8 mouse cellular contexts compared by ENCODE assay signal in genomic region chr5:115428831-115429358, GRCm38 (mm10). TPM values are rescaled to one million over a fixed set of nuclear protein-coding genes. Genes with fewer than 3 reads are reported as not detected.
DNase-seq lines count a peak whose midpoint lies in the region; ATAC-seq and TF ChIP-seq lines count a peak whose summit lies in the region.

No protein-coding gene starts in this region.

- peak overlapping the region; percentile 90 for H3K4me3 ChIP-seq in lung, embryonic 16.5 days (ENCODE audit: low read length)
- H3K4me3 ChIP-seq in forebrain, embryonic 12.5 days (replicated peaks): peak overlapping the region; percentile 100
- H3K4me3 ChIP-seq in limb, embryonic 13.5 days: peak overlapping the region; percentile 96
- peak overlapping the region; percentile 64 for H3K4me3 ChIP-seq in small intestine, adult 2 months (ENCODE audit: low read depth, low read length)

- TF ChIP-seq CTCF in small intestine, adult 2 months (IDR thresholded peaks at IDR 0.05; ENCODE audit: extremely low read depth, insufficient read length, insufficient replicate concordance, low read depth, low read length): no peak

- no peak overlapping the region for H3K27ac ChIP-seq in lung, embryonic 16.5 days (ENCODE audit: low read length)
- H3K27ac ChIP-seq in forebrain, embryonic 12.5 days: peak overlapping the region; percentile 100
- no peak overlapping the region; the same call in 1 of the 2 replicates for H3K27ac ChIP-seq in limb, embryonic 13.5 days
- no peak overlapping the region for H3K27ac ChIP-seq in small intestine, adult 2 months (ENCODE audit: insufficient read depth, low read depth, low read length)

- no peak for TF ChIP-seq POLR2A in small intestine, adult 2 months (IDR thresholded peaks at IDR 0.05; ENCODE audit: low read depth, low read length)

- H3K9me3 ChIP-seq in lung, embryonic 16.5 days (ENCODE audit: control insufficient read depth, low read length): no peaks in the 10 kb centered on the region
- no peaks in the 10 kb centered on the region for H3K9me3 ChIP-seq in forebrain, embryonic 12.5 days
- H3K9me3 ChIP-seq in limb, embryonic 13.5 days: no peaks in the 10 kb centered on the region

- H3K9ac ChIP-seq in lung, embryonic 16.5 days (ENCODE audit: low read length): peak overlapping the region; percentile 90
- peak overlapping the region; percentile 100 for H3K9ac ChIP-seq in forebrain, embryonic 12.5 days
- peak overlapping the region; percentile 98 for H3K9ac ChIP-seq in limb, embryonic 13.5 days

- peaks cover 15% of the 10 kb centered on the region; the same call in 1 of the 2 replicates for H3K4me1 ChIP-seq in lung, embryonic 16.5 days (replicated peaks; ENCODE audit: control insufficient read depth, insufficient read depth, low read length)
- peaks cover 42% of the 10 kb centered on the region for H3K4me1 ChIP-seq in forebrain, embryonic 12.5 days
- H3K4me1 ChIP-seq in limb, embryonic 13.5 days: peaks cover 44% of the 10 kb centered on the region
- H3K4me1 ChIP-seq in small intestine, adult 2 months (ENCODE audit: control insufficient read depth, insufficient read depth, insufficient read length, low read length): peaks cover 8% of the 10 kb centered on the region

- no peak for DNase-seq in lung, postnatal 14 days
- no peak for DNase-seq in cerebellum, postnatal 4 days (ENCODE audit: low spot score in 2 of 2)
- no peak for DNase-seq in cerebellum, postnatal 36 days
- no peak for DNase-seq in thymus, postnatal 14 days

- H3K27me3 ChIP-seq in lung, embryonic 16.5 days (ENCODE audit: control insufficient read depth, insufficient read depth, low read depth, low read length): peaks cover 17% of the 10 kb centered on the region
- no peaks in the 10 kb centered on the region for H3K27me3 ChIP-seq in forebrain, embryonic 12.5 days
- no peaks in the 10 kb centered on the region; the same call in 1 of the 2 replicates for H3K27me3 ChIP-seq in limb, embryonic 13.5 days
- H3K27me3 ChIP-seq in small intestine, adult 2 months (ENCODE audit: control insufficient read depth, insufficient read depth, low read length): peaks cover 27% of the 10 kb centered on the region

- peak overlapping the region; percentile 99 for H3K4me2 ChIP-seq in lung, embryonic 16.5 days (ENCODE audit: low read depth, low read length)
- H3K4me2 ChIP-seq in forebrain, embryonic 12.5 days: peak overlapping the region; percentile 98
- peak overlapping the region; percentile 96 for H3K4me2 ChIP-seq in limb, embryonic 13.5 days (replicated peaks)

- WGBS in lung, embryonic 16.5 days: 2% methylated on average over 20 of the region's 20 CpGs
- under 1% methylated on average over 20 of the region's 20 CpGs for WGBS in forebrain, embryonic 12.5 days
- 2% methylated on average over 20 of the region's 20 CpGs for WGBS in limb, embryonic 13.5 days
- WGBS in small intestine, adult 2 months: 14% methylated on average over 20 of the region's 20 CpGs

- ATAC-seq in lung, embryonic 16.5 days (ENCODE audit: low read depth): no peak
- ATAC-seq in forebrain, embryonic 12.5 days (ENCODE audit: low FRiP score): no peak
- peak; percentile 3; the same call in 1 of the 2 replicates for ATAC-seq in limb, embryonic 13.5 days (ENCODE audit: low FRiP score, low read depth)

- H3K36me3 ChIP-seq in lung, embryonic 16.5 days (ENCODE audit: control insufficient read depth, insufficient read depth, low read length): 0 out of 2 replicates have a peak, but pooled peaks cover 2% of the 10 kb centered on the region
- peaks cover 24% of the 10 kb centered on the region for H3K36me3 ChIP-seq in forebrain, embryonic 12.5 days (replicated peaks)
- H3K36me3 ChIP-seq in limb, embryonic 13.5 days: peaks cover 11% of the 10 kb centered on the region
- no peaks in the 10 kb centered on the region for H3K36me3 ChIP-seq in small intestine, adult 2 months (ENCODE audit: control insufficient read depth, insufficient read depth, low read length)

RNA-seq across cellular contexts. Expression of gene Msi1, which starts 0.5 kb away (rescaled TPM):
- polyA plus RNA-seq in lung, embryonic 16.5 days (2015; fragmentation: Nextera tagmentation; extraction: Ambion mirVana): 3.9 and 6.0 TPM in 2 replicates
- polyA plus RNA-seq in forebrain, embryonic 12.5 days (2016; fragmentation: Nextera tagmentation; extraction: Ambion mirVana): 161 and 182 TPM in 2 replicates
- polyA plus RNA-seq in limb, embryonic 13.5 days (2015; fragmentation: Nextera tagmentation; extraction: Ambion mirVana): 18.2 and 18.4 TPM in 2 replicates
- polyA plus RNA-seq in small intestine, adult 2 months (2012; rRNA removed): 4.6 and 9.0 TPM in 2 replicates

RNA-seq across cellular contexts. Expression of gene Pla2g1b, which starts 37.2 kb away (rescaled TPM):
- 9.7 and 9.8 TPM in 2 replicates for polyA plus RNA-seq in lung, embryonic 16.5 days (2015; fragmentation: Nextera tagmentation; extraction: Ambion mirVana)
- not detected in 2 replicates for polyA plus RNA-seq in forebrain, embryonic 12.5 days (2016; fragmentation: Nextera tagmentation; extraction: Ambion mirVana)
- polyA plus RNA-seq in limb, embryonic 13.5 days (2015; fragmentation: Nextera tagmentation; extraction: Ambion mirVana): not detected in 2 replicates
- polyA plus RNA-seq in small intestine, adult 2 months (2012; rRNA removed): 5.2 and 2,024 TPM in 2 replicates

RNA-seq across cellular contexts. Expression of gene Sirt4, which starts 55.6 kb away (rescaled TPM):
- polyA plus RNA-seq in lung, embryonic 16.5 days (2015; fragmentation: Nextera tagmentation; extraction: Ambion mirVana): 28.1 and 31.4 TPM in 2 replicates
- 20.0 and 23.2 TPM in 2 replicates for polyA plus RNA-seq in forebrain, embryonic 12.5 days (2016; fragmentation: Nextera tagmentation; extraction: Ambion mirVana)
- polyA plus RNA-seq in limb, embryonic 13.5 days (2015; fragmentation: Nextera tagmentation; extraction: Ambion mirVana): 25.8 and 27.5 TPM in 2 replicates
- 9.9 and 13.6 TPM in 2 replicates for polyA plus RNA-seq in small intestine, adult 2 months (2012; rRNA removed)
